Mouse (Mus musculus) ES-E14 (cell line): ENCODE data around the gene Sh3d19.

Experiments
- CHD2 ChIP-seq: IDR thresholded peaks from 2 replicates; pipeline ENCODE4 v1.6.1; 2014; ENCODE audit warnings: mild to moderate bottlenecking, low read depth, low read length, inconsistent platforms
- HCFC1 ChIP-seq: IDR thresholded peaks from 2 replicates; pipeline ENCODE4 v1.6.1; 2012; ENCODE audit warnings: low read length, inconsistent platforms, borderline replicate concordance; ENCODE audit not compliant: insufficient read depth
- MAFK ChIP-seq: IDR thresholded peaks from 2 replicates; pipeline ENCODE4 v1.6.1; 2014; ENCODE audit warnings: mild to moderate bottlenecking, low read depth, low read length, inconsistent platforms; ENCODE audit not compliant: insufficient read depth
- ZC3H11A ChIP-seq: IDR thresholded peaks from 2 replicates; pipeline ENCODE4 v1.6.1; 2012; ENCODE audit warnings: low read depth, mild to moderate bottlenecking, inconsistent platforms, low read length, borderline replicate concordance

- TF ChIP-seq MAFK (no peak), HCFC1 (no peak), CHD2 (no peak), ZC3H11A (no peak)
Measured at GRCm38 (mm10) chr3:85961134-85961533, 9.8 kb upstream of the Sh3d19 start.
